Mouse (Mus musculus): Measurements from ENCODE around the gene Ccdc82.

The Ccdc82 gene

GRCm38 (mm10) chr9:13299190-13299589 lies 52.4 kb downstream of the Ccdc82 start:
- DNase-seq (ENCODE audit: low read depth): peak; percentile 54

- peak; percentile 51 for DNase-seq (ENCODE audit: low read depth)
Measured at GRCm38 (mm10) chr9:13300041-13300441, 53.3 kb downstream of the Ccdc82 start.

GRCm38 (mm10) chr9:13300891-13301782 lies 54.4 kb downstream of the Ccdc82 start:
- DNase-seq (ENCODE audit: low read depth): peak; percentile 42

- no peak for DNase-seq (ENCODE audit: low read depth)
Measured at GRCm38 (mm10) chr9:13302183-13302825, 55.5 kb downstream of the Ccdc82 start.

GRCm38 (mm10) chr9:13303099-13303771 lies 56.5 kb downstream of the Ccdc82 start:
- DNase-seq (ENCODE audit: low read depth): no peak

DNA sequence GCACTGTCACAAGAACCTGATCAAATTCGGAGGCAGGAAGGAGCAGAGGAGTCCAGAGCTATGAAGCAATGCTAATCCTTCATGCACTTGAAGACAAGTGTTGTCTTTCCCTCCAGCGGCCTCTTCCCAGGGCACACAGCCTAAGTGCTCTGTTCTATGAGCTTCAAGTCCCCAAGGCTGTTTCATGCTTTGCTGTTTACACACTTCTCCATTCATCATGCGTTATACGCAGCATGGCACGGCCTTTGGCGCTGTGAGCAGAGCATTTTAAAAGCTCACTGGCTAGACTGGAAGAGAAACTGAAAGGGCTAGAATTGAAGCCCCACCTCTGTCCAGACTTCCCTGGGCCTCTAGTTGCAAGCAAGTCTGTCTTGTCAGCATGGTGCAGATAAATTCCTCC lies 57.2 kb downstream of the Ccdc82 start:
- peak; percentile 54 for DNase-seq (ENCODE audit: low read depth)

GRCm38 (mm10) chr9:13306471-13306870 lies 59.7 kb downstream of the Ccdc82 start:
- DNase-seq (ENCODE audit: low read depth): no peak

GRCm38 (mm10) chr9:13307226-13307625 lies 60.5 kb downstream of the Ccdc82 start:
- peak; percentile 20 for DNase-seq (ENCODE audit: low read depth)

- DNase-seq (ENCODE audit: low read depth): no peak
Measured at GRCm38 (mm10) chr9:13308718-13309117, 62.0 kb downstream of the Ccdc82 start.

- no peak for DNase-seq (ENCODE audit: low read depth)
Measured at GRCm38 (mm10) chr9:13309807-13310206, 63.1 kb downstream of the Ccdc82 start.

DNA sequence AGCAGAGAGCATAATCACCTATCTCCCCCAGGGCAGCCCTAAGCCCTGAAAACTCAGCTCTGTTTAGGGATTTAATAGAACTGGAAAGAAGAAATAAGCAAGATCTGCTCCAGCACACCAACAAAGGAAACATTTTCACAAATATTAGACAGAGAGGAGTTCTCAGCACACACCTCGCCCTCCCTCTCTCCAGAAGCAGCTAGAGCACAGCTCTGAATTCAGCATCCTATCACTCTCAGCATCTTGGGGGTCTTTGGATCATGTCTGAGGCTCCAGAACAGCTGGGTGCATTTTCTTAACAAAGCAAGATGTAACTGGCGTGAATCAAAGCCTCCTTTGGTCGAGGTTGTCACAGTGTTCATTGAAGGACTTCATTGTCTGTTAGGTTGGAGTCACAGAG lies 63.5 kb downstream of the Ccdc82 start:
- no peak for DNase-seq (ENCODE audit: low read depth)

DNA sequence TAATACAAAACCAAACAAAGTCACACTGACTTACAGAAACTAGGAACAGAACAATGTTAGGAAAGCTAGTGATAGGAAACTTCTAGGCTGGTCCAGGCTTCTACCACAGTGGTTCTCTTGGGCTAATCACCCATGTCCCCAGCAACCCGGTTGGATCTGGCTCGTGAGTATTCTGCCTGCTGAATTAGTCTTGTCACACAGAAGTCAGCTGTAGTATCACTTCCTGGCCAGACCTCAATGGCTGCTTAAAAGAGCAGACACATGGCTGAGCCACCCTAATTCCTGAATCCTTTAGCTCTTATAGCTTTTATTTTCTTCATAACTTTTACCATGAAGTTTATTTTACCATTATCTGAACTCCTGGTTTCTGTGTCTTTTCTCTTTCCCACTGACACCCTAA lies 64.3 kb downstream of the Ccdc82 start:
- DNase-seq (ENCODE audit: low read depth): no peak

GRCm38 (mm10) chr9:13313923-13314322 lies 67.2 kb downstream of the Ccdc82 start:
- DNase-seq (ENCODE audit: low read depth): peak; percentile 38

DNA sequence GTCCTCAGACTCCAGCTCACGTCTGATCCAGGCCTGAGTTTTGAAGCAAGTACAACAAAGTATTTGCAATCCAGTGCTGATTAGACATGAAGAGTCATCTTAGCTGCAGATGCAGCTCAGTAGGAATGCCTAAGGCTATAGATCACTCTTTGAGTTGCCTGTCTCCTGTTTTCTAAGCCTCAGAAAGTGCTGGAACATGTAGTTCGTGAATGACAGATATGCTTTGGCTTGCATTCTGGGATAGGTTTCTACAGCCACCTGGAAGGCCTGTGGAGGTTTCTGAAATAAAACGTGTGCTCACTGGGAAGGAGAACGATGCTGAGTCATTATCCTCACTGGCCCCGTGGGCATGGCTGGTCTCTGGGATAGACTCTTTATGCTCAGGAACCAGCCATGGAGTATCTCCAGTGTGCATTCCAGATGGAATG lies 67.8 kb downstream of the Ccdc82 start:
- peak; percentile 46 for DNase-seq (ENCODE audit: low read depth)

GRCm38 (mm10) chr9:13315393-13315792 lies 68.6 kb downstream of the Ccdc82 start:
- DNase-seq (ENCODE audit: low read depth): no peak

DNA sequence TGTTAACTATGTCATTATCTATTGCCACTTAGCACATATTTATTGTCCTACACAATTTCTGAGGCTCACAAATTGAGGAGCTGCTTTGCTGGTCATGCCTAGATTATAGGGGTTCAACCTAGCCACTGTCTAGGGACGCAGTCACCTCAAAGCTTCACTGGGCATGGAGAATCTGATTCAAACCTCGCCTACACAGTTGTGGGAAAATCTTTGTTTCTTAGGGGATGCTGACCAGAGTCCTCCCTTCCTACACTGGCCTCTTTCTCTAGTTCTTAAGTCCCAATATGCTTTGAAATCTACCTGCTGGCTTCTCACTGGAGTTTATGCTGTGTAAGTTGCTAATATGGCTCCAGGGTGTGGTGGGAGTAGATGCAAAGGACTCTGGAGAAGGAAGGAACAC lies 72.8 kb downstream of the Ccdc82 start:
- no peak for DNase-seq (ENCODE audit: low read depth)

- DNase-seq (ENCODE audit: low read depth): no peak
Measured at GRCm38 (mm10) chr9:13320800-13321364, 74.1 kb downstream of the Ccdc82 start.

GRCm38 (mm10) chr9:13323074-13323473 lies 76.3 kb downstream of the Ccdc82 start:
- DNase-seq (ENCODE audit: low read depth): no peak

- DNase-seq (ENCODE audit: low read depth): peak; percentile 18
Measured at GRCm38 (mm10) chr9:13323612-13324011, 76.9 kb downstream of the Ccdc82 start.
